Mouse (Mus musculus): Measurements from ENCODE around the gene Per2. TPM values are rescaled to one million over a fixed set of nuclear protein-coding genes. Genes with fewer than 3 reads are reported as not detected.

Per2 gene
- polyA plus RNA-seq, 1 experiment from 2014 or later, result 5.6 TPM

- Histone ChIP-seq H3K27ac (replicated peaks in 1 of 2; ENCODE audit: control insufficient read depth in 1 of 2, insufficient read depth in 1 of 2, low read depth in 2 of 2, low read length in 2 of 2) (no peak overlapping the region), H3K9me3 (ENCODE audit: control insufficient read depth, low read length) (no peaks in the 10 kb centered on the region), H3K4me1 (ENCODE audit: control insufficient read depth in 2 of 2, insufficient read depth in 2 of 2, low read length in 2 of 2) (peaks cover 6 to 9% of the 10 kb centered on the region in 2 experiments), H3K9ac (ENCODE audit: low read length) (no peak overlapping the region), H3K4me3 (ENCODE audit: control insufficient read depth in 1 of 2, insufficient read depth in 1 of 2, low read depth in 1 of 2, low read length in 2 of 2) (no peak overlapping the region), H3K36me3 (ENCODE audit: control insufficient read depth, insufficient read depth, low read length) (no peaks in the 10 kb centered on the region), H3K4me2 (ENCODE audit: low read length) (no peak overlapping the region), H3K27me3 (ENCODE audit: control insufficient read depth, insufficient read depth, low read length) (no peaks in the 10 kb centered on the region)
- no peak for ATAC-seq (ENCODE audit: insufficient number of reproducible peaks, insufficient read depth, low FRiP score, low read depth)
- 83% methylated on average over 1 of the region's 1 CpGs for WGBS
Observed at GRCm38 (mm10) chr1:91490322-91490721, 31.2 kb upstream of the Per2 start.

DNA sequence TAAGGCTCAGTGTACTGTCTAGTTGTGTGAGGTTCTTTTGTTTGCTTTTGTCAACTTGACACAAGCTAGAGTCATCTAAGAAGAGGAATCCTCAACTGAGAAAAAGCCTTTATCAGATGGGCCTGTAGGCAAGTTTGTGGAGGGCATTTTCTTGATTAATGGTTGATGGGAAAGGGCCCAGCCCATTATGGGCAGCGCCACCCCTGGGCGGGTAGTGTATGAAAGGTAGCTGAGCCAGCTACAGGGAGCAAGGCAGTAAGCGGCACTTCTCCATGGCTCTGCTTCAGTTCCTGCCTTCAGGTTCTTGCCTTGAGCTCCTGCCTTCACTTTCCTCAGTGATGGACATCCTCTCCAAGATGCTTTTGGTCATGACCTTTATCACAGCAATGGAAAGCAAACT, 27.0 kb upstream of the Per2 start:
- ATAC-seq (ENCODE audit: insufficient number of reproducible peaks, insufficient read depth, low FRiP score, low read depth), result no peak
- Histone ChIP-seq H3K4me1 (ENCODE audit: control insufficient read depth in 2 of 2, insufficient read depth in 2 of 2, low read length in 2 of 2) (peaks cover 2 to 3% of the 10 kb centered on the region in 2 experiments; a peak in 1 of 4 replicates), H3K27ac (replicated peaks in 1 of 2; ENCODE audit: control insufficient read depth in 1 of 2, insufficient read depth in 1 of 2, low read depth in 2 of 2, low read length in 2 of 2) (no peak overlapping the region), H3K9me3 (ENCODE audit: control insufficient read depth, low read length) (no peaks in the 10 kb centered on the region), H3K36me3 (ENCODE audit: control insufficient read depth, insufficient read depth, low read length) (no peaks in the 10 kb centered on the region), H3K9ac (ENCODE audit: low read length) (no peak overlapping the region), H3K4me2 (ENCODE audit: low read length) (no peak overlapping the region), H3K27me3 (ENCODE audit: control insufficient read depth, insufficient read depth, low read length) (no peaks in the 10 kb centered on the region), H3K4me3 (ENCODE audit: control insufficient read depth in 1 of 2, insufficient read depth in 1 of 2, low read depth in 1 of 2, low read length in 2 of 2) (no peak overlapping the region)
- WGBS, result 67% methylated on average over 3 of the region's 3 CpGs

- Histone ChIP-seq H3K27me3 (ENCODE audit: control insufficient read depth, insufficient read depth, low read length) (no peaks in the 10 kb centered on the region; the same call in 1 of the 2 replicates), H3K9ac (ENCODE audit: low read length) (no peak overlapping the region), H3K9me3 (ENCODE audit: control insufficient read depth, low read length) (no peaks in the 10 kb centered on the region), H3K4me2 (ENCODE audit: low read length) (no peak overlapping the region), H3K36me3 (ENCODE audit: control insufficient read depth, insufficient read depth, low read length) (no peaks in the 10 kb centered on the region), H3K4me3 (ENCODE audit: control insufficient read depth in 1 of 2, insufficient read depth in 1 of 2, low read depth in 1 of 2, low read length in 2 of 2) (no peak overlapping the region), H3K4me1 (ENCODE audit: control insufficient read depth in 2 of 2, insufficient read depth in 2 of 2, low read length in 2 of 2) (peaks cover 2 to 3% of the 10 kb centered on the region in 2 experiments; a peak in 1 of 4 replicates), H3K27ac (replicated peaks in 1 of 2; ENCODE audit: control insufficient read depth in 1 of 2, insufficient read depth in 1 of 2, low read depth in 2 of 2, low read length in 2 of 2) (no peak overlapping the region)
- 61% methylated on average over 3 of the region's 3 CpGs for WGBS
- no peak for ATAC-seq (ENCODE audit: insufficient number of reproducible peaks, insufficient read depth, low FRiP score, low read depth)
Observed at GRCm38 (mm10) chr1:91485422-91485821, 26.3 kb upstream of the Per2 start.

DNA sequence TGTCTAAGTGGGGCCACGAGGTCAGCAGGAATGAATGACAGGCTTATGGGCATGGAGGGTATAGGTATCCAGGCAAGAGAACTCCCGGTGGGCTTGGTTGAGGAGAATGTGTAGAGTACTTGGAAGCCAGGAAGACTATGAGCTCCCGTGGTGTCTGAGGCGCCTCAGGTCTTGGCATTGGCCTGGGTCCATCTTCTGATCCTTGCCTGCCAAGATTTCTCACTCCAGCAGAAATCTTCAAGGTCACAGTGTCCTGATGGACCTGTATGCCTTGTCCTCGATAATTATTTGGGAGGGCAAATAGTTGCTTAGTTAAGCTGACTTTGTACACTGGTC, 24.9 kb upstream of the Per2 start:
- H3K9ac ChIP-seq (ENCODE audit: low read length), result peak overlapping the region; percentile 18; the same call in 1 of the 2 replicates
- no peak overlapping the region for H3K4me3 ChIP-seq (ENCODE audit: control insufficient read depth in 1 of 2, insufficient read depth in 1 of 2, low read depth in 1 of 2, low read length in 2 of 2)
- H3K27me3 ChIP-seq (ENCODE audit: control insufficient read depth, insufficient read depth, low read length), result no peaks in the 10 kb centered on the region; the same call in 1 of the 2 replicates
- ATAC-seq (ENCODE audit: insufficient number of reproducible peaks, insufficient read depth, low FRiP score, low read depth), result no peak
- H3K27ac ChIP-seq (replicated peaks in 1 of 2; ENCODE audit: control insufficient read depth in 1 of 2, insufficient read depth in 1 of 2, low read depth in 2 of 2, low read length in 2 of 2), result no peak overlapping the region
- peaks cover 2 to 3% of the 10 kb centered on the region in 2 experiments; a peak in 1 of 4 replicates for H3K4me1 ChIP-seq (ENCODE audit: control insufficient read depth in 2 of 2, insufficient read depth in 2 of 2, low read length in 2 of 2)
- H3K4me2 ChIP-seq (ENCODE audit: low read length), result no peak overlapping the region
- WGBS, result 66% methylated on average over 5 of the region's 5 CpGs
- no peaks in the 10 kb centered on the region for H3K36me3 ChIP-seq (ENCODE audit: control insufficient read depth, insufficient read depth, low read length)
- H3K9me3 ChIP-seq (ENCODE audit: control insufficient read depth, low read length), result no peaks in the 10 kb centered on the region

GRCm38 (mm10) chr1:91483304-91484010, 24.3 kb upstream of the Per2 start:
- ATAC-seq (ENCODE audit: insufficient number of reproducible peaks, insufficient read depth, low FRiP score, low read depth), result peak; percentile 66; the same call in 1 of the 2 replicates
- Histone ChIP-seq H3K27ac (replicated peaks in 1 of 2; ENCODE audit: control insufficient read depth in 1 of 2, insufficient read depth in 1 of 2, low read depth in 2 of 2, low read length in 2 of 2) (no peak overlapping the region), H3K4me1 (ENCODE audit: control insufficient read depth in 2 of 2, insufficient read depth in 2 of 2, low read length in 2 of 2) (peaks cover 2 to 3% of the 10 kb centered on the region in 2 experiments; a peak in 1 of 4 replicates), H3K4me2 (ENCODE audit: low read length) (0 out of 2 replicates have a peak overlapping the region, but pooled peaks have one; percentile 3), H3K9me3 (ENCODE audit: control insufficient read depth, low read length) (no peaks in the 10 kb centered on the region), H3K27me3 (ENCODE audit: control insufficient read depth, insufficient read depth, low read length) (no peaks in the 10 kb centered on the region; the same call in 1 of the 2 replicates), H3K9ac (ENCODE audit: low read length) (peak overlapping the region; percentile 18; the same call in 1 of the 2 replicates), H3K4me3 (ENCODE audit: control insufficient read depth in 1 of 2, insufficient read depth in 1 of 2, low read depth in 1 of 2, low read length in 2 of 2) (no peak overlapping the region), H3K36me3 (ENCODE audit: control insufficient read depth, insufficient read depth, low read length) (no peaks in the 10 kb centered on the region)
- 24% methylated on average over 10 of the region's 10 CpGs for WGBS

- 61% methylated on average over 7 of the region's 7 CpGs for WGBS
- no peaks in the 10 kb centered on the region for H3K36me3 ChIP-seq (ENCODE audit: control insufficient read depth, insufficient read depth, low read length)
- H3K9me3 ChIP-seq (ENCODE audit: control insufficient read depth, low read length), result no peaks in the 10 kb centered on the region
- H3K27ac ChIP-seq (replicated peaks in 1 of 2; ENCODE audit: control insufficient read depth in 1 of 2, insufficient read depth in 1 of 2, low read depth in 2 of 2, low read length in 2 of 2), result no peak overlapping the region
- no peak overlapping the region for H3K4me3 ChIP-seq (ENCODE audit: control insufficient read depth in 1 of 2, insufficient read depth in 1 of 2, low read depth in 1 of 2, low read length in 2 of 2)
- H3K27me3 ChIP-seq (ENCODE audit: control insufficient read depth, insufficient read depth, low read length), result no peaks in the 10 kb centered on the region; the same call in 1 of the 2 replicates
- ATAC-seq (ENCODE audit: insufficient number of reproducible peaks, insufficient read depth, low FRiP score, low read depth), result no peak
- no peak overlapping the region for H3K4me2 ChIP-seq (ENCODE audit: low read length)
- H3K9ac ChIP-seq (ENCODE audit: low read length), result no peak overlapping the region
- H3K4me1 ChIP-seq (ENCODE audit: control insufficient read depth in 2 of 2, insufficient read depth in 2 of 2, low read length in 2 of 2), result peaks cover 2 to 3% of the 10 kb centered on the region in 2 experiments; a peak in 1 of 4 replicates
Observed at GRCm38 (mm10) chr1:91482616-91483211, 23.6 kb upstream of the Per2 start.

GRCm38 (mm10) chr1:91478958-91479357, 19.8 kb upstream of the Per2 start:
- Histone ChIP-seq H3K4me3 (ENCODE audit: control insufficient read depth in 1 of 2, insufficient read depth in 1 of 2, low read depth in 1 of 2, low read length in 2 of 2) (no peak overlapping the region), H3K27me3 (ENCODE audit: control insufficient read depth, insufficient read depth, low read length) (no peaks in the 10 kb centered on the region; the same call in 1 of the 2 replicates), H3K4me1 (ENCODE audit: control insufficient read depth in 2 of 2, insufficient read depth in 2 of 2, low read length in 2 of 2) (peaks cover 2 to 3% of the 10 kb centered on the region in 2 experiments; a peak in 1 of 4 replicates), H3K36me3 (ENCODE audit: control insufficient read depth, insufficient read depth, low read length) (no peaks in the 10 kb centered on the region), H3K9ac (ENCODE audit: low read length) (no peak overlapping the region), H3K27ac (replicated peaks in 1 of 2; ENCODE audit: control insufficient read depth in 1 of 2, insufficient read depth in 1 of 2, low read depth in 2 of 2, low read length in 2 of 2) (no peak overlapping the region), H3K9me3 (ENCODE audit: control insufficient read depth, low read length) (no peaks in the 10 kb centered on the region), H3K4me2 (ENCODE audit: low read length) (no peak overlapping the region)
- whole genome bisulfite sequencing, result 94% methylated on average over 1 of the region's 1 CpGs
- ATAC-seq (ENCODE audit: insufficient number of reproducible peaks, insufficient read depth, low FRiP score, low read depth), result no peak

All from heart, embryonic 14.5 days (tissue).